Mouse (Mus musculus): ENCODE data around the gene Plin4. TPM values are rescaled to one million over a fixed set of nuclear protein-coding genes. Genes with fewer than 3 reads are reported as not detected.
A peak's percentile ranks its signal among the peaks of the same experiment; 100 is the strongest.
"Not testable (repeated sequence)": the region's sequence is repeated elsewhere in the genome, so short reads cannot be mapped to it uniquely, and the experiment has no call there.

Plin4 gene
- total RNA-seq, 2 experiments from 2014 or later, result 127 to 310 TPM

- DNase-seq, result no peak
- intact Hi-C loops (cut with DNase I; ENCODE audit: low total_unique reads), result no loop called here
Measured at GRCm38 (mm10) chr17:56106981-56107380, 2.6 kb downstream of the Plin4 start.

- DNase-seq; intact Hi-C loops (cut with DNase I; ENCODE audit: low total_unique reads): not testable (repeated sequence)
Measured at GRCm38 (mm10) chr17:56106436-56106835, 3.2 kb downstream of the Plin4 start.

- intact Hi-C loops (cut with DNase I; ENCODE audit: low total_unique reads); DNase-seq: not testable (repeated sequence)
Measured at GRCm38 (mm10) chr17:56104821-56105220, 4.8 kb downstream of the Plin4 start.

- intact Hi-C loops (cut with DNase I; ENCODE audit: low total_unique reads), result no loop called here
- DNase-seq, result no peak
Measured at GRCm38 (mm10) chr17:56103465-56104285, 5.9 kb downstream of the Plin4 start.

- intact Hi-C loops (cut with DNase I; ENCODE audit: low total_unique reads), result no loop called here
- DNase-seq, result peak; percentile 42
Measured at GRCm38 (mm10) chr17:56102927-56103326, 6.7 kb downstream of the Plin4 start.

- peak; percentile 7 for DNase-seq
- intact Hi-C loops (cut with DNase I; ENCODE audit: low total_unique reads), result no loop called here
Measured at GRCm38 (mm10) chr17:56102158-56102557, 7.4 kb downstream of the Plin4 start.

- peak; percentile 49 for DNase-seq
- intact Hi-C loops (cut with DNase I; ENCODE audit: low total_unique reads), result no loop called here
Measured at GRCm38 (mm10) chr17:56100811-56101210, 8.8 kb downstream of the Plin4 start.

GRCm38 (mm10) chr17:56098711-56099572, 10.7 kb downstream of the Plin4 start:
- peak; percentile 65 for DNase-seq
- intact Hi-C loops (cut with DNase I; ENCODE audit: low total_unique reads), result no loop called here

GRCm38 (mm10) chr17:56098180-56098579, 11.4 kb downstream of the Plin4 start:
- DNase-seq, result peak; percentile 5
- intact Hi-C loops (cut with DNase I; ENCODE audit: low total_unique reads), result no loop called here

- DNase-seq, result no peak
- intact Hi-C loops (cut with DNase I; ENCODE audit: low total_unique reads), result no loop called here
Measured at GRCm38 (mm10) chr17:56096883-56097282, 12.7 kb downstream of the Plin4 start.

GRCm38 (mm10) chr17:56092794-56093193, 16.8 kb downstream of the Plin4 start:
- no peak for DNase-seq
- intact Hi-C loops (cut with DNase I; ENCODE audit: low total_unique reads), result no loop called here

GRCm38 (mm10) chr17:56092312-56092711, 17.3 kb downstream of the Plin4 start:
- no peak for DNase-seq
- intact Hi-C loops (cut with DNase I; ENCODE audit: low total_unique reads), result no loop called here

GRCm38 (mm10) chr17:56080781-56081585, 28.6 kb downstream of the Plin4 start:
- intact Hi-C loops (cut with DNase I; ENCODE audit: low total_unique reads), result no loop called here

GRCm38 (mm10) chr17:56079921-56080320, 29.7 kb downstream of the Plin4 start:
- no peak for DNase-seq
- intact Hi-C loops (cut with DNase I; ENCODE audit: low total_unique reads), result no loop called here

More at GRCm38 (mm10) chr17:56080781-56081585, 28.6 kb downstream of the Plin4 start:
- no peak for DNase-seq

- intact Hi-C loops (cut with DNase I; ENCODE audit: low total_unique reads), result no loop called here
- peak; percentile 100 for DNase-seq
Measured at GRCm38 (mm10) chr17:56078880-56079795, 30.5 kb downstream of the Plin4 start, which contains the start of gene Hdgfl2. Hdgfl2 (plus strand) TSS chr17:56079634.

GRCm38 (mm10) chr17:56078361-56078760, 31.2 kb downstream of the Plin4 start:
- intact Hi-C loops (cut with DNase I; ENCODE audit: low total_unique reads); DNase-seq: not testable (repeated sequence)

- no peak for DNase-seq
- intact Hi-C loops (cut with DNase I; ENCODE audit: low total_unique reads), result no loop called here
Measured at GRCm38 (mm10) chr17:56077523-56077922, 32.1 kb downstream of the Plin4 start.

GRCm38 (mm10) chr17:56074827-56075208, 34.8 kb downstream of the Plin4 start, which contains the start of gene Ubxn6:
Ubxn6 (minus strand) TSS chr17:56075028.
- DNase-seq, result peak; percentile 99
- intact Hi-C loops (cut with DNase I; ENCODE audit: low total_unique reads), result no loop called here

All from gastrocnemius, postnatal 14 days (tissue).